Mouse (Mus musculus) retina, embryonic 14.5 days (tissue): Measurements from ENCODE around the gene Pitx2.

Experiments
- DNase-seq: peaks from one replicate; pipeline ENCODE4 v3.0.0-alpha.2; 2015; ENCODE audit warnings: low spot score

Gene Pitx2

GRCm38 (mm10) chr3:129199609-129200500 is at the start of gene Pitx2:
TSS of gene Pitx2 (plus strand) at chr3:129199878.
- DNase-seq, result peak; percentile 75

GRCm38 (mm10) chr3:129150001-129150400 is 49.7 kb upstream of the Pitx2 start:
- no peak for DNase-seq

GRCm38 (mm10) chr3:129151096-129151685 is 48.5 kb upstream of the Pitx2 start:
- no peak for DNase-seq

- DNase-seq, result no peak
These were observed 40.8 kb upstream of the Pitx2 start for GRCm38 (mm10) chr3:129158812-129159370.

- DNase-seq, result no peak
These were observed 38.2 kb upstream of the Pitx2 start for GRCm38 (mm10) chr3:129161333-129162035.

- DNase-seq, result no peak
These were observed 35.4 kb upstream of the Pitx2 start for GRCm38 (mm10) chr3:129164246-129164645.

- no peak for DNase-seq
These were observed 34.0 kb upstream of the Pitx2 start for GRCm38 (mm10) chr3:129165715-129166114.

GRCm38 (mm10) chr3:129166684-129167083 is 33.0 kb upstream of the Pitx2 start:
- DNase-seq, result no peak

GRCm38 (mm10) chr3:129170416-129170815 is 29.3 kb upstream of the Pitx2 start:
- no peak for DNase-seq

GRCm38 (mm10) chr3:129171789-129172188 is 27.9 kb upstream of the Pitx2 start:
- no peak for DNase-seq

- peak; percentile 18 for DNase-seq
These were observed 5.2 kb upstream of the Pitx2 start for GRCm38 (mm10) chr3:129194436-129194835.

GRCm38 (mm10) chr3:129195036-129195435 is 4.6 kb upstream of the Pitx2 start:
- peak; percentile 36 for DNase-seq

- peak; percentile 40 for DNase-seq
These were observed 3.7 kb upstream of the Pitx2 start for GRCm38 (mm10) chr3:129195816-129196549.

- no peak for DNase-seq
These were observed 3.1 kb upstream of the Pitx2 start for GRCm38 (mm10) chr3:129196550-129196919.

GRCm38 (mm10) chr3:129197035-129197434 is 2.6 kb upstream of the Pitx2 start:
- DNase-seq, result peak; percentile 35

GRCm38 (mm10) chr3:129197786-129198626 is 1.7 kb upstream of the Pitx2 start:
- peak; percentile 26 for DNase-seq

- peak; percentile 9 for DNase-seq
These were observed 1.1 kb upstream of the Pitx2 start for GRCm38 (mm10) chr3:129198627-129198903.

GRCm38 (mm10) chr3:129199160-129199608 is 494 bp upstream of the Pitx2 start:
- DNase-seq, result peak; percentile 47

GRCm38 (mm10) chr3:129200501-129200890 is 818 bp downstream of the Pitx2 start:
- no peak for DNase-seq

GRCm38 (mm10) chr3:129201156-129201555 is 1.5 kb downstream of the Pitx2 start:
- DNase-seq, result peak; percentile 33

- DNase-seq, result peak; percentile 42
These were observed 2.1 kb downstream of the Pitx2 start for GRCm38 (mm10) chr3:129201681-129202255.
